In the genomic region with DNA sequence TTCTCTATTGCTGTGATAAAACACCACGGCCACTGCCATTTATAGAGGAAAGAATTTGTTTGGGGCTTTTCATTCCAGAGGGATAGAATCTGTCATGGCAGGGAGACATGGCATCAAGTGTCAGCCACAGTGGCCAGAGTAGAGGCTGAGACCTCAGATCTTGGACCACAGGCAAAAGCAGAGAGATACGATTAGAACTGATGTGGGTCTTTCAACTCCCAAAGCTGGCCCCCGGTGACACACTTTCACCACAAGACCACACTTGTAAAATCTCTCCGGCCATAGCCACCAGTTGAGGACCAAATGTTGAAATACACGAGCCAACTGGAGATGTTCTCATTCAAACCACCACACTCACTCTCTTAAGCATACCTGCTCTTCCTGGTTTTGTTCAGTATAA, we compare ENCODE assay signal across 29 mouse cellular contexts. TPM values are rescaled to one million over a fixed set of nuclear protein-coding genes. Genes with fewer than 3 reads are reported as not detected.
"Had no signal": no experiment of that assay in that cellular context is flagged by ENCODE, and none has a peak within 500 bp of the region (broad histone marks: within the 10 kb centered on the region; RNA-seq: fewer than 3 reads in every experiment).

No protein-coding gene starts in this region.

- H3K36me3 ChIP-seq: embryonic facial prominence, embryonic 10.5 days; embryonic facial prominence, embryonic 12.5 days; embryonic facial prominence, embryonic 13.5 days; embryonic facial prominence, embryonic 15.5 days; forebrain, embryonic 10.5 days; forebrain, embryonic 12.5 days; forebrain, embryonic 15.5 days had no signal

- H3K27me3 ChIP-seq: embryonic facial prominence, embryonic 12.5 days; embryonic facial prominence, embryonic 13.5 days; embryonic facial prominence, embryonic 15.5 days; forebrain, embryonic 12.5 days; forebrain, embryonic 13.5 days; forebrain, embryonic 15.5 days had no signal

- H3K9ac ChIP-seq: embryonic facial prominence, embryonic 12.5 days; embryonic facial prominence, embryonic 13.5 days; embryonic facial prominence, embryonic 15.5 days; forebrain, embryonic 12.5 days; forebrain, embryonic 13.5 days; forebrain, embryonic 15.5 days; forebrain, postnatal 0 days had no signal

- DNase-seq: cerebellum, adult 2 months; cerebellum, adult 8-10 months; cerebellum, adult 9-10 months; cerebellum, adult 9-11 months; cerebellum, postnatal 10 days; cerebellum, postnatal 14 days; cerebellum, postnatal 25 days; cerebellum, postnatal 36 days; embryo, embryonic 11 days; forebrain, postnatal 0 days; gastrocnemius, adult 2 months; gastrocnemius, postnatal 10 days; gastrocnemius, postnatal 14 days; gastrocnemius, postnatal 25 days; gastrocnemius, postnatal 36 days; heart, adult 18-20 months; heart, adult 2 months had no signal

- H3K4me2 ChIP-seq: embryonic facial prominence, embryonic 12.5 days; embryonic facial prominence, embryonic 13.5 days; embryonic facial prominence, embryonic 15.5 days; forebrain, embryonic 12.5 days; forebrain, embryonic 13.5 days; forebrain, embryonic 15.5 days had no signal

- ATAC-seq: forebrain, embryonic 13.5 days; forebrain, embryonic 14.5 days; forebrain, embryonic 15.5 days; forebrain, embryonic 16.5 days; forebrain, postnatal 0 days had no signal

- H3K4me1 ChIP-seq: embryonic facial prominence, embryonic 10.5 days; embryonic facial prominence, embryonic 15.5 days; forebrain, embryonic 10.5 days; forebrain, embryonic 12.5 days; forebrain, embryonic 13.5 days; forebrain, embryonic 15.5 days had no signal

- H3K9me3 ChIP-seq: embryonic facial prominence, embryonic 10.5 days; embryonic facial prominence, embryonic 12.5 days; embryonic facial prominence, embryonic 13.5 days; embryonic facial prominence, embryonic 15.5 days; forebrain, embryonic 10.5 days; forebrain, embryonic 12.5 days; forebrain, embryonic 13.5 days; forebrain, embryonic 15.5 days had no signal

- H3K4me3 ChIP-seq: embryonic facial prominence, embryonic 10.5 days; embryonic facial prominence, embryonic 12.5 days; embryonic facial prominence, embryonic 13.5 days; embryonic facial prominence, embryonic 15.5 days; erythroblast, embryonic 14.5 days; forebrain, embryonic 10.5 days; forebrain, embryonic 12.5 days; forebrain, embryonic 13.5 days; forebrain, embryonic 15.5 days; gastrocnemius, adult 2 months; heart, adult 2 months had no signal

- H3K27ac ChIP-seq: embryonic facial prominence, embryonic 10.5 days; embryonic facial prominence, embryonic 12.5 days; embryonic facial prominence, embryonic 13.5 days; embryonic facial prominence, embryonic 15.5 days; forebrain, embryonic 10.5 days; forebrain, embryonic 12.5 days; forebrain, embryonic 13.5 days; forebrain, embryonic 15.5 days; gastrocnemius, adult 2 months; heart, adult 2 months had no signal

RNA-seq across cellular contexts. Expression of a gene that starts 29.5 kb away (rescaled TPM):
- total RNA-seq: granulocyte monocyte progenitor cell, adult 5-6 weeks had no signal
- polyA plus RNA-seq: erythroblast, embryonic 14.5 days had no signal
